Mouse (Mus musculus) MEL (cell line): ENCODE measurements around the gene Olfr322. TPM values are rescaled to one million over a fixed set of nuclear protein-coding genes. Genes with fewer than 3 reads are reported as not detected.

Experiments used
- DNase-seq: peaks from one replicate; pipeline ENCODE4 v3.0.0; 2011; ENCODE audit warnings: low read depth, low spot score
- H3K27ac ChIP-seq: 2 replicates; pipeline ENCODE4 v1.5.1; 2012; ENCODE audit warnings: low read depth, mild to moderate bottlenecking, control low read depth, low read length, moderate library complexity; ENCODE audit not compliant: control insufficient read depth
- H3K27me3 ChIP-seq, 2 experiments: fragments of 150-350 bp in 1 of 2; sonication (generic) in 1 of 2; 2 replicates each; pipeline ENCODE4 v1.6.1; 2012; ENCODE audit warnings: low read length in 2 of 2, mild to moderate bottlenecking in 2 of 2, improper control_type of control experiment in 1 of 2, moderate library complexity in 1 of 2; ENCODE audit not compliant: insufficient read depth in 2 of 2, control insufficient read depth in 1 of 2
- H3K36me3 ChIP-seq, 2 experiments: 2 replicates each; pipeline ENCODE4 v1.6.1; 2012 to 2014; ENCODE audit warnings: low read length in 2 of 2, improper control_type of control experiment in 1 of 2, inconsistent platforms in 1 of 2, mild to moderate bottlenecking in 1 of 2; ENCODE audit not compliant: insufficient read depth in 2 of 2, control insufficient read depth in 1 of 2
- H3K4me1 ChIP-seq, 2 experiments: fragments of 150-350 bp in 1 of 2; sonication (generic) in 1 of 2; 2 replicates each; pipeline ENCODE4 v1.6.1; 2012; ENCODE audit warnings: low read length in 2 of 2, improper control_type of control experiment in 1 of 2, mild to moderate bottlenecking in 1 of 2; ENCODE audit not compliant: insufficient read depth in 2 of 2, control insufficient read depth in 1 of 2
- H3K4me3 ChIP-seq, 2 experiments: fragments of 150-350 bp in 1 of 2; sonication (generic) in 1 of 2; 2 replicates each; pipeline ENCODE4 v1.5.1; 2012; ENCODE audit warnings: low read depth in 2 of 2, low read length in 2 of 2, mild to moderate bottlenecking in 2 of 2, moderate library complexity in 2 of 2, control low read depth in 1 of 2, improper control_type of control experiment in 1 of 2; ENCODE audit not compliant: control insufficient read depth in 1 of 2, insufficient read depth in 1 of 2
- H3K79me2 ChIP-seq: 2 replicates; pipeline ENCODE4 v1.6.1; 2012; ENCODE audit warnings: mild to moderate bottlenecking, low read length, moderate library complexity; ENCODE audit not compliant: control insufficient read depth, poor library complexity, insufficient read depth
- H3K9ac ChIP-seq: 2 replicates; pipeline ENCODE4 v1.6.1; 2012; ENCODE audit warnings: low read depth, mild to moderate bottlenecking, control low read depth, low read length, moderate library complexity; ENCODE audit not compliant: control insufficient read depth, poor library complexity, severe bottlenecking
- H3K9me3 ChIP-seq: fragments of 150-350 bp; sonication (generic); replicated peaks from 2 replicates; pipeline ENCODE4 v1.6.1; 2012; ENCODE audit warnings: mild to moderate bottlenecking, low read length, improper control_type of control experiment, moderate library complexity; ENCODE audit not compliant: insufficient read depth
- BHLHE40 ChIP-seq: IDR thresholded peaks from 2 replicates; pipeline ENCODE4 v1.6.1; 2012; ENCODE audit warnings: low read depth, mild to moderate bottlenecking, inconsistent platforms, low read length, improper control_type of control experiment, borderline replicate concordance
- CHD1 ChIP-seq: IDR thresholded peaks from 2 replicates; pipeline ENCODE4 v1.6.1; 2012; ENCODE audit warnings: low read depth, mild to moderate bottlenecking, inconsistent platforms, low read length, improper control_type of control experiment
- E2F4 ChIP-seq: IDR thresholded peaks from 2 replicates; pipeline ENCODE4 v1.6.1; 2011; ENCODE audit warnings: low read depth, low read length, improper control_type of control experiment, borderline replicate concordance
- ELF1 ChIP-seq: IDR thresholded peaks from 2 replicates; pipeline ENCODE4 v1.6.1; 2014; ENCODE audit warnings: low read depth, mild to moderate bottlenecking, inconsistent platforms, low read length, improper control_type of control experiment, moderate library complexity
- EP300 ChIP-seq, 2 experiments: IDR thresholded peaks; 2 replicates each; pipeline ENCODE4 v1.6.1; 2011; ENCODE audit warnings: improper control_type of control experiment in 2 of 2, low read length in 2 of 2, low read depth in 1 of 2, mild to moderate bottlenecking in 1 of 2
- ETS1 ChIP-seq: IDR thresholded peaks from 2 replicates; pipeline ENCODE4 v1.6.1; 2012; ENCODE audit warnings: low read depth, mild to moderate bottlenecking, inconsistent platforms, low read length, improper control_type of control experiment, moderate library complexity
- GABPA ChIP-seq: IDR thresholded peaks from 2 replicates; pipeline ENCODE4 v1.6.1; 2012; ENCODE audit warnings: low read depth, mild to moderate bottlenecking, inconsistent platforms, low read length, improper control_type of control experiment, moderate library complexity
- GATA1 ChIP-seq: IDR thresholded peaks from 2 replicates; pipeline ENCODE4 v1.6.1; 2011; ENCODE audit warnings: low read depth, low read length, improper control_type of control experiment
- MAFK ChIP-seq: IDR thresholded peaks from 2 replicates; pipeline ENCODE4 v1.6.1; 2011; ENCODE audit warnings: low read depth, mild to moderate bottlenecking, low read length, improper control_type of control experiment, borderline replicate concordance
- MAX ChIP-seq: IDR thresholded peaks from 2 replicates; pipeline ENCODE4 v1.6.1; 2011; ENCODE audit warnings: low read length, improper control_type of control experiment
- MXI1 ChIP-seq: IDR thresholded peaks from 2 replicates; pipeline ENCODE4 v1.6.1; 2011; ENCODE audit warnings: mild to moderate bottlenecking, low read depth, low read length, improper control_type of control experiment
- NRF1 ChIP-seq: IDR thresholded peaks from 2 replicates; pipeline ENCODE4 v1.6.1; 2014; ENCODE audit warnings: low read depth, mild to moderate bottlenecking, inconsistent platforms, low read length, improper control_type of control experiment, moderate library complexity; ENCODE audit not compliant: poor library complexity, insufficient read depth, severe bottlenecking
- POLR2A ChIP-seq, 2 experiments: IDR thresholded peaks; 2 replicates each; pipeline ENCODE4 v1.6.1; 2011 to 2012; ENCODE audit warnings: low read length in 2 of 2, mild to moderate bottlenecking in 2 of 2, control low read depth in 1 of 2, improper control_type of control experiment in 1 of 2, low read depth in 1 of 2, moderate library complexity in 1 of 2; ENCODE audit not compliant: control insufficient read depth in 1 of 2, insufficient read depth in 1 of 2, poor library complexity in 1 of 2
- POLR2AphosphoS2 ChIP-seq: IDR thresholded peaks from 2 replicates; pipeline ENCODE4 v1.6.1; 2011; ENCODE audit warnings: low read length, improper control_type of control experiment
- RAD21 ChIP-seq: IDR thresholded peaks from 2 replicates; pipeline ENCODE4 v1.6.1; 2011; ENCODE audit warnings: mild to moderate bottlenecking, low read depth, low read length, improper control_type of control experiment
- RCOR1 ChIP-seq: IDR thresholded peaks from 2 replicates; pipeline ENCODE4 v1.6.1; 2012; ENCODE audit warnings: low read depth, mild to moderate bottlenecking, inconsistent platforms, low read length, improper control_type of control experiment
- SIN3A ChIP-seq: IDR thresholded peaks from 2 replicates; pipeline ENCODE4 v1.6.1; 2012; ENCODE audit warnings: low read length, improper control_type of control experiment, inconsistent platforms
- TAL1 ChIP-seq: IDR thresholded peaks from 2 replicates; pipeline ENCODE4 v1.6.1; 2012; ENCODE audit warnings: mild to moderate bottlenecking, inconsistent platforms, low read length, moderate library complexity, mixed read lengths
- TCF12 ChIP-seq: IDR thresholded peaks from 2 replicates; pipeline ENCODE4 v1.6.1; 2014; ENCODE audit warnings: low read depth, mild to moderate bottlenecking, inconsistent platforms, low read length, improper control_type of control experiment, moderate library complexity
- USF2 ChIP-seq, 2 experiments: IDR thresholded peaks; 2 replicates each; pipeline ENCODE4 v1.6.1; 2011 to 2012; ENCODE audit warnings: improper control_type of control experiment in 2 of 2, low read length in 2 of 2, borderline replicate concordance in 1 of 2, inconsistent platforms in 1 of 2, low read depth in 1 of 2, mild to moderate bottlenecking in 1 of 2; ENCODE audit not compliant: insufficient read depth in 1 of 2
- ZC3H11A ChIP-seq: IDR thresholded peaks from 2 replicates; pipeline ENCODE4 v1.6.1; 2012; ENCODE audit warnings: low read depth, mild to moderate bottlenecking, inconsistent platforms, low read length, improper control_type of control experiment
- ZKSCAN1 ChIP-seq: IDR thresholded peaks from 2 replicates; pipeline ENCODE4 v1.6.1; 2012; ENCODE audit warnings: low read depth, mild to moderate bottlenecking, inconsistent platforms, low read length, improper control_type of control experiment, moderate library complexity
- ZNF384 ChIP-seq: IDR thresholded peaks from 2 replicates; pipeline ENCODE4 v1.6.1; 2012; ENCODE audit warnings: low read depth, mild to moderate bottlenecking, inconsistent platforms, low read length, improper control_type of control experiment
- polyA plus RNA-seq, 2 experiments: library from polyadenylated mRNA; stranded (reverse) in 1 of 2; unstranded in 1 of 2; fragments of >175 nt in 1 of 2; fragments of >200 nt in 1 of 2; gene quantifications; 2 replicates each; pipeline versions ENCODE4 v1.2.1 to v1.2.4; 2012; ENCODE audit warnings: low replicate concordance in 2 of 2, low read depth in 1 of 2; ENCODE audit not compliant: insufficient read length in 2 of 2, insufficient read depth in 1 of 2, missing spikeins in 1 of 2
- total RNA-seq: library from RNA; depleted of rRNA; stranded (reverse); fragments of 300-350 nt; gene quantifications from 2 replicates; pipeline ENCODE4 v1.2.3, GENCODE M21; 2012

Gene Olfr322
- total and polyA plus RNA-seq, 3 experiments = not detected

GRCm38 (mm10) chr11:58641638-58642358, 16.8 kb upstream of the Olfr322 start:
- Histone ChIP-seq H3K36me3 (peaks cover 0 to 22% of the 10 kb centered on the region in 2 experiments; a peak in 2 of 4 replicates), H3K9me3 (no peaks in the 10 kb centered on the region), H3K4me1 (peaks cover 7 to 27% of the 10 kb centered on the region in 2 experiments), H3K27ac (peak overlapping the region; percentile 73), H3K9ac (peak overlapping the region; percentile 46), H3K27me3 (no peaks in the 10 kb centered on the region), H3K79me2 (no peaks in the 10 kb centered on the region; the same call in 1 of the 2 replicates), H3K4me3 (peak overlapping the region; percentile 45 to 52)
- peak; percentile 96 for DNase-seq
- TF ChIP-seq NRF1 = no peak
- no peak for TF ChIP-seq ZC3H11A
- 0 out of 2 replicates have a peak, but pooled peaks have one; percentile 27 for TF ChIP-seq MAFK
- TF ChIP-seq EP300 (IDR thresholded peaks at IDR 0.05; ENCODE audit: low read depth in 1 of 2, low read length in 2 of 2) = peak; percentile 78 to 88
- peak; percentile 70 for TF ChIP-seq GABPA
- TF ChIP-seq BHLHE40 = no peak
- peak; percentile 92 for TF ChIP-seq TAL1
- no peak for TF ChIP-seq ELF1
- TF ChIP-seq CHD1 = no peak; the same call in 1 of the 2 replicates
- TF ChIP-seq RCOR1 = peak; percentile 75; the same call in 1 of the 2 replicates
- TF ChIP-seq ZNF384 = no peak
- no peak for TF ChIP-seq POLR2AphosphoS2
- peak; percentile 69; the same call in 1 of the 2 replicates for TF ChIP-seq SIN3A
- TF ChIP-seq RAD21 = no peak
- no peak; the same call in none of the 2 replicates for TF ChIP-seq MXI1
- peak; percentile 90 for TF ChIP-seq TCF12
- TF ChIP-seq MAX = peak; percentile 55; the same call in 1 of the 2 replicates
- peak; percentile 93 for TF ChIP-seq ETS1
- no peak for TF ChIP-seq USF2 (IDR thresholded peaks at IDR 0.05; ENCODE audit: borderline replicate concordance in 1 of 2, insufficient read depth in 1 of 2, low read depth in 1 of 2, low read length in 2 of 2)
- peak in 1 of 2 experiments; percentile 25; a peak in 1 of 4 replicates for TF ChIP-seq POLR2A (IDR thresholded peaks at IDR 0.05; ENCODE audit: control insufficient read depth in 1 of 2, insufficient read depth in 1 of 2, low read depth in 1 of 2, low read length in 2 of 2, poor library complexity in 1 of 2)
- peak; percentile 75 for TF ChIP-seq GATA1
- no peak for TF ChIP-seq E2F4
- TF ChIP-seq ZKSCAN1 = no peak
